Mouse (Mus musculus): ENCODE results near the gene Taar7a.

Taar7a gene

DNA sequence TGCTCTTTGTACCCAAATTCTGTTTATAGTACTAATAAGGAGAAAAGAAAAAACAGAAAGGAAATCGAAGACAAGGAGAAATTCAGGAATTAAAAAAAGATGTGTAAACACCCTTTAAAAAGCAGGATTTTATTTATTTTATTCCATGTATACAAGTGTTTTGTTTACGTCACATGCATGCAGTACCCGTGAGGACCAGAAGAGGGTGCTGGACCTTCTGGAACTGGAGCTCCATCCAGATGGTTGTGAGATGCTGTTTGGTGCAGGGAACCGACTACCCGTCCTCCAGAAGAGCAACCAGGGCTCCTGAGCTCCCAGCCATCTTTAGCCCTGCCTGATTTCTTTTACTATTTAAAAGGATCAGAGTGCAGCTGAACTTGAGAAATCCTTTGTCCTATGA is 50.8 kb downstream of the Taar7a start:
- DNase-seq = peak; percentile 58

All from thymus, postnatal 4 days (tissue).